Mouse (Mus musculus) limb, embryonic 12.5 days (tissue): Measurements from ENCODE around the gene Olfr1160. TPM values are rescaled to one million over a fixed set of nuclear protein-coding genes. Genes with fewer than 3 reads are reported as not detected.
"Not testable (repeated sequence)": the region's sequence is repeated elsewhere in the genome, so short reads cannot be mapped to it uniquely, and the experiment has no call there.

Experiments
- ATAC-seq: fragments of 200-750 bp; cut with Nextera tagmentation; 2 replicates; pipeline ENCODE4 v1.8.0; 2017; ENCODE audit warnings: low read depth, moderate TSS enrichment; ENCODE audit not compliant: insufficient number of reproducible peaks, insufficient read depth, low FRiP score, low TSS enrichment
- H3K27ac ChIP-seq: fragments of 300-500 bp; sonication (generic); 2 replicates; pipeline ENCODE4 v1.5.1; 2016; ENCODE audit warnings: mild to moderate bottlenecking, moderate library complexity
- H3K27me3 ChIP-seq: fragments of 300-500 bp; sonication (generic); 2 replicates; pipeline ENCODE4 v1.6.1; 2016; ENCODE audit warnings: mild to moderate bottlenecking, moderate library complexity
- H3K36me3 ChIP-seq: fragments of 300-500 bp; sonication (generic); 2 replicates; pipeline ENCODE4 v1.6.1; 2016; ENCODE audit warnings: mild to moderate bottlenecking, moderate library complexity
- H3K4me1 ChIP-seq: fragments of 300-500 bp; sonication (generic); replicated peaks from 2 replicates; pipeline ENCODE4 v1.6.1; 2016
- H3K4me2 ChIP-seq: fragments of 300-500 bp; sonication (generic); 2 replicates; pipeline ENCODE4 v1.6.1; 2016; ENCODE audit warnings: mild to moderate bottlenecking, moderate library complexity
- H3K4me3 ChIP-seq: fragments of 300-500 bp; sonication (generic); replicated peaks from 2 replicates; pipeline ENCODE4 v1.5.1; 2016; ENCODE audit warnings: mild to moderate bottlenecking
- H3K9ac ChIP-seq: fragments of 300-500 bp; sonication (generic); replicated peaks from 2 replicates; pipeline ENCODE4 v1.6.1; 2016; ENCODE audit warnings: mild to moderate bottlenecking, moderate library complexity
- H3K9me3 ChIP-seq: fragments of 300-500 bp; sonication (generic); 2 replicates; pipeline ENCODE4 v1.6.1; 2016; ENCODE audit warnings: mild to moderate bottlenecking, moderate library complexity
- WGBS: fragments of 180-500 bp; shearing (Covaris S2); methylation state at CpG from one replicate; pipeline ENCODE4 v1.1.7; 2016; 5-methylcytosine and 5-hydroxymethylcytosine counted together
- polyA plus RNA-seq: library from polyadenylated mRNA; unstranded; fragments of >200 nt; fragmentation: Nextera tagmentation; extraction: Ambion mirVana; gene quantifications from 2 replicates; pipeline ENCODE4 v1.2.1, GENCODE M21; 2016

Olfr1160 gene
- polyA plus RNA-seq: not detected in 2 replicates

DNA sequence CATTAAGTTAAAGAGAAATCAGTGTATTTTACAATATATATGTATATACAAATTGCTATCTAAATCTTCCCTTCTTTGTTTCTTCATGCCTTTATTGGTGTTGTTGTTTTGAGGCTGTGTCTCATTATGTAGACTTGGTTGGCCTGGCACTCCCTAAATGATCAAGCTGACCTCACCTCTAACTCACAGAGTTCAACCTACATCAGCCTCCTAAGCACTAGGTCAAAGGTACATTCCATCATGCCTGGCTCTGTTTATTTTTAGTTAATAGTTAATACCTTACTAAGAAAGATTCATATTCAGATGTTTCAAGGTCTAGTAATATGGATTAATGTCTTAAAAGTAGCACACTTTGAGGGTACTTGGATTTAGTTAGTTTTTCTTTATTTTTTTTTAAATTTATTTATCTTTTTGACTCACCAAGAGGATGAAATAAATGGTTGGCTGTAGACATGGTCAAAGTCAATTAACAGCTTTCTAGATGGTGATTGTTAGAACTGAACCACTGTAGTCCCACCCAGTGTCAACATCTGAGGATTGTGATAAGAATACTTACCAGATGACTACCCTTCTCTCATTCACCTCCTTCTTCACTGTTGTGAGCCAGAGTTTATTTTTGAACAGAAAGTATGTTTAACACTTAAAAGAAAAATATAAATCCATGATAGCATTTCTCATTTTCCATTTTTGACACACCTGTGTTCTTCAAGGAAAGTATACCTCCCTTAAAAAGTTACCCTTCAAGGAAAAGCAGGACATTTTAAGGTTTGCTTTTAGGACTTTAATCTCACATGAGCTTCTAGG lies at the start of gene Olfr1160:
Gene Olfr1160, minus strand, starts transcription at position 754 of the 804 bp plus-strand sequence.
- no peaks in the 10 kb centered on the region for H3K27me3 ChIP-seq
- ATAC-seq: no peak
- no peak within 1 kb of the TSS for H3K27ac ChIP-seq
- H3K9me3 ChIP-seq: no peaks in the 10 kb centered on the region
- H3K36me3 ChIP-seq: no peaks in the 10 kb centered on the region
- H3K4me1 ChIP-seq: no peaks in the 10 kb centered on the region
- no peak within 1 kb of the TSS for H3K9ac ChIP-seq
- H3K4me3 ChIP-seq: no peak within 1 kb of the TSS
- H3K4me2 ChIP-seq: no peak within 1 kb of the TSS

DNA sequence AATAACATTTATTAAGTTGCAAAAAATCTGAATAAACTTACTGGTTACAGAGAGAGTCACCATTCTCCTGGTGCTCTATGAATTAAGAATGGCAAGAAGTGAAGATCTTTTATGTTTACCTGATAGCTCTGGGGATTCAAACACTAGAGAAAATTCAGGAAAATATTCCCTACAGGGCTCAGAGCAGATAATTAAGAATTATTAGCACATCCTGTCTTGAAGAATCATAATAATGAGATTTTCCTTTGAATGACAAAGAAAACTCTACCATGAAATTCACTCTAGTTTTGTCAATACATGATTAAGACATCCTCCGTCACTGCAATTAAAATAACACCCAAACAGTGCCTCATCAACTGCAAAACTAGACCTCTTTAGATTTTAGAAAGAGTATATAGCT lies 43.0 kb upstream of the Olfr1160 start, which contains the start of gene Olfr1162:
Gene Olfr1162, minus strand, starts transcription at position 101 of the 400 bp plus-strand sequence.
- H3K27ac ChIP-seq: no peak within 1 kb of the TSS
- 82% methylated on average over 1 of the region's 1 CpGs for WGBS
- H3K27me3 ChIP-seq: no peaks in the 10 kb centered on the region
- no peaks in the 10 kb centered on the region for H3K36me3 ChIP-seq
- H3K4me3 ChIP-seq: no peak within 1 kb of the TSS
- H3K4me1 ChIP-seq: no peaks in the 10 kb centered on the region
- no peak within 1 kb of the TSS for H3K9ac ChIP-seq
- no peak within 1 kb of the TSS for H3K4me2 ChIP-seq
- ATAC-seq: no peak
- H3K9me3 ChIP-seq: no peaks in the 10 kb centered on the region

GRCm38 (mm10) chr2:88037599-88037998 lies 29.5 kb upstream of the Olfr1160 start, which contains the start of gene Olfr73:
Gene Olfr73 (minus strand): TSS chr2:88037699.
- no peak for ATAC-seq
- Histone ChIP-seq H3K4me3 (no peak within 1 kb of the TSS), H3K27ac (no peak within 1 kb of the TSS), H3K27me3 (no peaks in the 10 kb centered on the region), H3K9me3 (no peaks in the 10 kb centered on the region), H3K4me1 (no peaks in the 10 kb centered on the region), H3K36me3 (no peaks in the 10 kb centered on the region), H3K9ac (no peak within 1 kb of the TSS), H3K4me2 (no peak within 1 kb of the TSS)

DNA sequence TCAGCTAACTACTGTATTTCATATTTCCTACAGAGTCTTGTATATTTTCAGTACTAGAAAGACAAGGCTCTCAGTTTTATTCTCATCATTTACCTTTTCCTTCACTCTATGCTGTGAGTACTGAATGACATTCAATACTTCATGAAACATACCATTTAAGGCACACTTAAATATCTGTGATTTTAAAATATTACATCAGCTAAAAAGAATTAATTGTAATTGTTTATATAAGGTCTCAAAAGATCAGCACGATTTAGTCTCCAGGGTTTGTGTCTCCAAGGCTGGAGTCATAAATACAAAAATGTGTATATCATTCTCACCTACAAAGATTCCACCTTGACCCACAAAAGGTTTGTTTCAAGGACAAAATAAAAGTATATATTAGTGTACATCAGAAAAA lies 14.4 kb upstream of the Olfr1160 start, which contains the start of gene Olfr1161:
Gene Olfr1161, plus strand, starts transcription at position 301 of the 400 bp plus-strand sequence.
- H3K27me3 ChIP-seq, H3K4me3 ChIP-seq, H3K9ac ChIP-seq, ATAC-seq, H3K9me3 ChIP-seq, H3K27ac ChIP-seq, H3K4me2 ChIP-seq, H3K36me3 ChIP-seq, H3K4me1 ChIP-seq: not testable (repeated sequence)
- 89% methylated on average over 1 of the region's 1 CpGs for WGBS

DNA sequence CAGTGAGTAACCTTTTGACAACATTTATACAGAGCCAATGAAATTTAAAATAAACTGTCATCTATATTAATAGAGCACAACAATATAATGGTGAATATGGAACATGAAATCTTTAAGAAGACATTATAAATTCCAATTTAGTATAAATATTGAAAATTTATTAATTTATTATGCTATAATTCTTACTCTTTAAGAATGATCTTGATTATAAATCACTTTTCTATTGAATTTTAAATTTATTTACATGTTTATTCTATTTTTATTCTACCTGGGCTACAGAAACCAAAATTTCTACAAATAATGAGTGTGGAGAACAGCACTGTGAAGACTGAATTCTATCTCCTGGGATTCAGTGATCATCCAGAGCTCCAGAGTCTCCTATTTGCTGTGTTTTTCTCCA lies 18.3 kb downstream of the Olfr1160 start, which contains the start of gene Olfr1158:
Gene Olfr1158, plus strand, starts transcription at position 301 of the 400 bp plus-strand sequence.
- Histone ChIP-seq H3K9me3 (no peaks in the 10 kb centered on the region), H3K27ac (no peak within 1 kb of the TSS), H3K4me1 (no peaks in the 10 kb centered on the region), H3K27me3 (no peaks in the 10 kb centered on the region), H3K36me3 (no peaks in the 10 kb centered on the region), H3K4me2 (no peak within 1 kb of the TSS), H3K4me3 (no peak within 1 kb of the TSS), H3K9ac (no peak within 1 kb of the TSS)
- ATAC-seq: no peak

- no peaks in the 10 kb centered on the region for H3K36me3 ChIP-seq
- WGBS: 75% methylated on average over 3 of the region's 3 CpGs
- no peak for ATAC-seq
- no peaks in the 10 kb centered on the region for H3K9me3 ChIP-seq
- H3K27ac ChIP-seq: no peak within 1 kb of the TSS
- H3K27me3 ChIP-seq: no peaks in the 10 kb centered on the region
- no peak within 1 kb of the TSS for H3K9ac ChIP-seq
- no peak within 1 kb of the TSS for H3K4me3 ChIP-seq
- H3K4me2 ChIP-seq: no peak within 1 kb of the TSS
- no peaks in the 10 kb centered on the region for H3K4me1 ChIP-seq
Observed at GRCm38 (mm10) chr2:87974563-87974962, 33.5 kb downstream of the Olfr1160 start, which contains the start of gene Olfr74. Gene Olfr74 (minus strand): TSS chr2:87974663.

- H3K27ac ChIP-seq: no peak within 1 kb of the TSS
- no peaks in the 10 kb centered on the region for H3K4me1 ChIP-seq
- H3K36me3 ChIP-seq: no peaks in the 10 kb centered on the region
- no peak within 1 kb of the TSS for H3K4me3 ChIP-seq
- H3K27me3 ChIP-seq: no peaks in the 10 kb centered on the region
- H3K4me2 ChIP-seq: no peak within 1 kb of the TSS
- H3K9me3 ChIP-seq: no peaks in the 10 kb centered on the region
- WGBS: 96% methylated on average over 4 of the region's 4 CpGs
- ATAC-seq: no peak
- H3K9ac ChIP-seq: no peak within 1 kb of the TSS
Observed at GRCm38 (mm10) chr2:87968199-87968598, 39.9 kb downstream of the Olfr1160 start, which contains the start of gene Olfr1157. Gene Olfr1157 (minus strand): TSS chr2:87968299.

- no peak within 1 kb of the TSS for H3K27ac ChIP-seq
- no peak within 1 kb of the TSS for H3K9ac ChIP-seq
- no peak within 1 kb of the TSS for H3K4me2 ChIP-seq
- H3K36me3 ChIP-seq: no peaks in the 10 kb centered on the region
- no peaks in the 10 kb centered on the region for H3K4me1 ChIP-seq
- H3K27me3 ChIP-seq: no peaks in the 10 kb centered on the region
- no peak within 1 kb of the TSS for H3K4me3 ChIP-seq
- no peak for ATAC-seq
- H3K9me3 ChIP-seq: no peaks in the 10 kb centered on the region
Observed at GRCm38 (mm10) chr2:87953000-87953399, 55.1 kb downstream of the Olfr1160 start, which contains the start of gene Olfr1156. Gene Olfr1156 (minus strand): TSS chr2:87953100.

Other genes with a start within 250 kb of the Olfr1160 start
- gene Olfr152, start 228.8 kb downstream of the Olfr1160 start, polyA plus RNA-seq: not detected in 2 replicates
- not detected in 2 replicates for gene Olfr1143, start 207.7 kb downstream of the Olfr1160 start, polyA plus RNA-seq
- not detected in 2 replicates for gene Olfr1145, start 198.4 kb downstream of the Olfr1160 start, polyA plus RNA-seq
- gene Olfr1148, start 177.7 kb downstream of the Olfr1160 start, polyA plus RNA-seq: not detected in 2 replicates
- not detected in 2 replicates for gene Olfr1150-ps1, start 164.3 kb downstream of the Olfr1160 start, polyA plus RNA-seq
- not detected in 2 replicates for gene Olfr1151, start 152.4 kb downstream of the Olfr1160 start, polyA plus RNA-seq
- not detected in 2 replicates for gene Olfr1152, start 141.8 kb downstream of the Olfr1160 start, polyA plus RNA-seq
- gene Olfr1153, start 113.3 kb downstream of the Olfr1160 start, polyA plus RNA-seq: not detected in 2 replicates
- gene Olfr1154, start 103.1 kb downstream of the Olfr1160 start, polyA plus RNA-seq: not detected in 2 replicates
- not detected in 2 replicates for gene Olfr1155, start 63.1 kb downstream of the Olfr1160 start, polyA plus RNA-seq
- gene Olfr1156, start 55.2 kb downstream of the Olfr1160 start, polyA plus RNA-seq: not detected in 2 replicates
- not detected in 2 replicates for gene Olfr1157, start 40.0 kb downstream of the Olfr1160 start, polyA plus RNA-seq
- not detected in 2 replicates for gene Olfr74, start 33.6 kb downstream of the Olfr1160 start, polyA plus RNA-seq
- gene Olfr1158, start 18.2 kb downstream of the Olfr1160 start, polyA plus RNA-seq: not detected in 2 replicates
- not detected in 2 replicates for gene Olfr1161, start 14.5 kb upstream of the Olfr1160 start, polyA plus RNA-seq
- gene Olfr73, start 29.4 kb upstream of the Olfr1160 start, polyA plus RNA-seq: not detected in 2 replicates
- not detected in 2 replicates for gene Olfr1162, start 42.9 kb upstream of the Olfr1160 start, polyA plus RNA-seq
- gene Olfr1163, start 63.6 kb upstream of the Olfr1160 start, polyA plus RNA-seq: not detected in 2 replicates
- not detected in 2 replicates for gene Olfr1164, start 85.7 kb upstream of the Olfr1160 start, polyA plus RNA-seq
- gene Olfr1166, start 120.0 kb upstream of the Olfr1160 start, polyA plus RNA-seq: not detected in 2 replicates
- gene Olfr1167, start 146.9 kb upstream of the Olfr1160 start, polyA plus RNA-seq: not detected in 2 replicates
- gene Olfr1168, start 173.6 kb upstream of the Olfr1160 start, polyA plus RNA-seq: not detected in 2 replicates
- gene Olfr1170, start 220.1 kb upstream of the Olfr1160 start, polyA plus RNA-seq: not detected in 2 replicates